Mouse (Mus musculus) bone marrow macrophage, adult 2 months (primary cell): ENCODE results near the gene Rpl15.

Experiments used
- CTCF ChIP-seq: IDR thresholded peaks from 2 replicates; pipeline ENCODE4 v1.5.1; 2012; ENCODE audit warnings: low read depth, mild to moderate bottlenecking, low read length, moderate library complexity
- POLR2A ChIP-seq: IDR thresholded peaks from 2 replicates; pipeline ENCODE4 v1.6.1; 2012; ENCODE audit warnings: mild to moderate bottlenecking, low read depth, low read length, borderline replicate concordance

DNA sequence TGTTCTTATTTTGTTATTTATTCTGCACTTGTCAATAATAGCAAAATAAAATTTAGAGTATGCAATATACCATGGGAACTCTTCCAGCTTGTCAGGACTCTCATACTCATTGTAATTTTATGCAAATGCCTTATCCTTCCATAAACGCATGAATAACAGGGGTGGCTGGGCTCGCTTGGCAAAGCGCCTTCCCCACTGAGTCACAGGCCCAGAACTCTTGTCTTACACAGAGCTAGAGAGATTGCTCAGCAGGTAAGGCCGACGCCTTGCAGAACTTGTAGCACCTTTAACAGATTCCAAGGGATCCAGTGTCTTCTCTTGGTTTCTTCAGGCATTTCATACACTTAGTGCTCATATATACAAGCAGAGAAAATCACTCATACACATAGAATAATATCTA, 9.2 kb upstream of the Rpl15 start:
- TF ChIP-seq POLR2A (no peak), CTCF (no peak)
